Mouse (Mus musculus) heart, postnatal 4 days (tissue): ENCODE measurements around the gene Sat2. TPM values are rescaled to one million over a fixed set of nuclear protein-coding genes. Genes with fewer than 3 reads are reported as not detected.

Source experiments
- DNase-seq: peaks from one replicate; pipeline ENCODE4 v3.0.0; 2021
- microRNA-seq, 2 experiments: library from miRNA; unstranded; fragments of <30 nt; microRNA quantifications; one replicate each; pipeline ENCODE4 v1.2.0; 2021 to 2022
- total RNA-seq, 2 experiments: library from RNA; stranded (reverse); gene quantifications; 2 replicates each; pipeline ENCODE4 v1.2.3; 2021

The Sat2 gene
- total RNA-seq, 2 experiments from 2014 or later: 5.3 to 6.7 TPM

GRCm38 (mm10) chr11:69672211-69672706, 50.4 kb downstream of the Sat2 start, which contains the start of gene Eif4a1:
Eif4a1 (minus strand) TSS chr11:69672423.
- peak; percentile 100 for DNase-seq

Small RNAs within 50 kb of the gene (microRNA-seq; reads per million reads assigned to microRNA genes)
- gene Mir1934: 4.1 to 8.0 reads per million in 2 experiments
- gene Mir467f: 0 reads per million in 2 experiments

Other genes with a start within 250 kb of the Sat2 start
- 100 to 1,000 TPM in 1 of 2 experiments, 10 to 100 TPM in 1; 92.3 to 101 TPM for gene Naa38, start 226.5 kb upstream of the Sat2 start, total RNA-seq
- 10 to 100 TPM; 21.3 to 22.1 TPM for gene Cyb5d1, start 226.4 kb upstream of the Sat2 start, total RNA-seq
- gene Tmem88, start 223.8 kb upstream of the Sat2 start, total RNA-seq: 10 to 100 TPM; 37.1 to 38.3 TPM
- gene Kdm6b, start 208.3 kb upstream of the Sat2 start, total RNA-seq: 10 to 100 TPM; 48.3 to 49.7 TPM
- gene Dnah2, start 72.9 kb upstream of the Sat2 start, total RNA-seq: under 1 TPM; 0.20 to 0.50 TPM
- 100 to 1,000 TPM in 1 of 2 experiments, 10 to 100 TPM in 1; 98.5 to 117 TPM for gene Efnb3, start 61.8 kb upstream of the Sat2 start, total RNA-seq
- gene Wrap53, start 41.8 kb upstream of the Sat2 start, total RNA-seq: 1 to 10 TPM; 5.8 to 7.0 TPM
- gene Trp53, start 41.7 kb upstream of the Sat2 start, total RNA-seq: 10 to 100 TPM; 41.6 to 46.1 TPM
- gene Atp1b2, start 16.1 kb upstream of the Sat2 start, total RNA-seq: 10 to 100 TPM; 27.0 to 29.1 TPM
- not detected for gene Shbg, start 4.1 kb upstream of the Sat2 start, total RNA-seq
- gene Fxr2, start 11.0 kb downstream of the Sat2 start, total RNA-seq: 10 to 100 TPM; 81.4 to 83.6 TPM
- not detected for gene Sox15, start 33.3 kb downstream of the Sat2 start, total RNA-seq
- 10 to 100 TPM; 34.3 to 36.3 TPM for gene Mpdu1, start 40.6 kb downstream of the Sat2 start, total RNA-seq
- 1 to 10 TPM; 4.0 to 6.0 TPM for gene Cd68, start 44.1 kb downstream of the Sat2 start, total RNA-seq
- gene Eif4a1, start 50.4 kb downstream of the Sat2 start, total RNA-seq: 100 to 1,000 TPM; 535 to 537 TPM
- 10 to 100 TPM; 58.0 to 61.3 TPM for gene Senp3, start 60.1 kb downstream of the Sat2 start, total RNA-seq
- 1 to 10 TPM; 2.3 to 2.6 TPM for gene Tnfsf13, start 63.8 kb downstream of the Sat2 start, total RNA-seq
- 10 to 100 TPM; 13.7 to 16.4 TPM for gene Tnfsf12, start 73.8 kb downstream of the Sat2 start, total RNA-seq
- gene Tnfsfm13, start 74.1 kb downstream of the Sat2 start, total RNA-seq: 1 to 10 TPM; 1.9 to 3.0 TPM
- gene Polr2a, start 136.6 kb downstream of the Sat2 start, total RNA-seq: 10 to 100 TPM; 53.7 TPM
- gene Slc35g3, start 139.9 kb downstream of the Sat2 start, total RNA-seq: not detected
- gene Zbtb4, start 143.9 kb downstream of the Sat2 start, total RNA-seq: 10 to 100 TPM; 34.1 to 36.8 TPM
- 1 to 10 TPM; 3.1 to 5.1 TPM for gene Chrnb1, start 173.9 kb downstream of the Sat2 start, total RNA-seq
- 1 to 10 TPM; 3.1 to 3.7 TPM for gene Fgf11, start 179.8 kb downstream of the Sat2 start, total RNA-seq
- gene Tmem102, start 183.6 kb downstream of the Sat2 start, total RNA-seq: under 1 TPM; 0.60 to 0.92 TPM
- gene Gm39566, start 193.3 kb downstream of the Sat2 start, total RNA-seq: not detected
- gene Spem2, start 196.4 kb downstream of the Sat2 start, total RNA-seq: not detected
- not detected for gene Spem1, start 200.2 kb downstream of the Sat2 start, total RNA-seq
- gene Nlgn2, start 215.8 kb downstream of the Sat2 start, total RNA-seq: 10 to 100 TPM; 11.0 to 11.6 TPM
- gene Tmem256, start 216.5 kb downstream of the Sat2 start, total RNA-seq: 100 to 1,000 TPM; 143 to 166 TPM
- 10 to 100 TPM; 59.7 to 59.9 TPM for gene Plscr3, start 224.4 kb downstream of the Sat2 start, total RNA-seq
- gene Tnk1, start 236.7 kb downstream of the Sat2 start, total RNA-seq: not detected